Mouse (Mus musculus): ENCODE data around the gene Mob2. TPM values are rescaled to one million over a fixed set of nuclear protein-coding genes. Genes with fewer than 3 reads are reported as not detected.

The Mob2 gene
- 24.8 and 29.2 TPM in 2 replicates for polyA plus RNA-seq (2012)

DNA sequence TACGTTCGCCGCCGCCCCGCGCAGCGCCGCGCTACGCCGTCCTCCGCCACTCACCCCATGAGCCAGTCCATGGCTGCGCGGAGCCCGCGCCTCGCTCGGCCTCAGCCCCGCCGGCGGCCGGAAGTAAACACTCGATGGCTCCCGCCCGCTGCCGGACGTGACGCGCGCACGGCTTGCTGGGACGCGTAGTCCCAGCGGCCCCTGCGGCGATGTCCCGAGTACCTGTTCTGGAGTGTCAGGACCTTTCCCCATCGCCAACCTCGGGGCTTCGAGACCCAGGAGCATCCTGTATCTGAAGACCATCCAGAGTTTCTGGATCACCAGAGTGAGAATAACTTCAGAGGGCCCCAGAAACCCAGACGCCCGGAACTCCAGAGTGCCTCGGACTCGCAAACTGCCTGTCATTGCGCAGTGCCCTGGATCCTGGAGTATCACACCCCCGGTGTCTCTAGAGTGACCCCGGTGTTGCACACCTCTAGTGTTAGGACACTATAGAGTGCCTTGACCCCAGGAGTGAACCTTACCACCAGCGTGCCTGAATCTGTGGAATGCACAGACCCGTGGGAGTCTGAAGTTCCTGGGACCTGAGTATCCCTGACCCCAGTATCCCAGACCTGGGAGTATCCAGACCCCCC lies at the start of gene Mob2:
Gene Mob2, minus strand, starts transcription at position 135 of the 635 bp plus-strand sequence.
- Histone ChIP-seq H3K4me1 (ENCODE audit: control insufficient read depth) (peaks cover 56% of the 10 kb centered on the region), H3K9me3 (ENCODE audit: control insufficient read depth, low read length) (no peaks in the 10 kb centered on the region), H3K4me3 (replicated peaks) (peak within 1 kb of the TSS; percentile 82), H3K36me3 (ENCODE audit: control insufficient read depth) (peaks cover 33% of the 10 kb centered on the region), H3K27me3 (ENCODE audit: control insufficient read depth) (peaks cover 30% of the 10 kb centered on the region)
- TF ChIP-seq TAL1 (IDR thresholded peaks at IDR 0.05; ENCODE audit: low read length) (no peak), GATA1 (IDR thresholded peaks at IDR 0.05; ENCODE audit: low read length) (no peak)

GRCm38 (mm10) chr7:142104747-142105146 lies 43.9 kb upstream of the Mob2 start:
- Histone ChIP-seq H3K4me1 (ENCODE audit: control insufficient read depth) (peaks cover 4% of the 10 kb centered on the region), H3K9me3 (ENCODE audit: control insufficient read depth, low read length) (no peaks in the 10 kb centered on the region), H3K27me3 (ENCODE audit: control insufficient read depth) (peaks cover 40% of the 10 kb centered on the region), H3K36me3 (ENCODE audit: control insufficient read depth) (no peaks in the 10 kb centered on the region), H3K4me3 (replicated peaks) (no peak overlapping the region)
- TF ChIP-seq TAL1 (IDR thresholded peaks at IDR 0.05; ENCODE audit: low read length) (no peak), GATA1 (IDR thresholded peaks at IDR 0.05; ENCODE audit: low read length) (no peak)

GRCm38 (mm10) chr7:142097776-142098175 lies 36.9 kb upstream of the Mob2 start:
- peaks cover 92% of the 10 kb centered on the region for H3K27me3 ChIP-seq (ENCODE audit: control insufficient read depth)

DNA sequence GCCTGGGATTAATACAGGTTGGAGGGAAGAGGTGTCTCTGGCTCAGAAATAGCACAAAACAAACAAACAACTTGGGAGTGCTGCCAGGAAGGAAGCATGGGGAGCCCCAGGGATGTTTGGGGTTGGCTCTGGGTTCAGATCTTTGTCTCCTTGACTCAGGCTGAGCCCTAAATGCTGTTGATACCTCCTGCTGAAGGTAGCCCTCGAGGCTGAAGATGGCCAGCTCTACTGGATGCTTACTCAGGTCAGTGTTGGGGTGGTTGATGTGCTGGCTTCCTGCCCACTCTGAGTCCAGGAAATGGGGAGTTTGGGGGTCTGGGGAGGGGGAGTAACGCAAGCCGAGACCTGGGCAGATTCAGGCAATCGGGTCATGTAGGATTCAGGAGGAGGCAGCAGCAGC lies 35.8 kb upstream of the Mob2 start:
- Histone ChIP-seq H3K9me3 (ENCODE audit: control insufficient read depth, low read length) (no peaks in the 10 kb centered on the region; the same call in 1 of the 2 replicates), H3K4me1 (ENCODE audit: control insufficient read depth) (peaks cover 52% of the 10 kb centered on the region), H3K4me3 (replicated peaks) (no peak overlapping the region), H3K36me3 (ENCODE audit: control insufficient read depth) (peaks cover 20% of the 10 kb centered on the region), H3K27me3 (ENCODE audit: control insufficient read depth) (peaks cover 98% of the 10 kb centered on the region)
- no peak for TF ChIP-seq GATA1 (IDR thresholded peaks at IDR 0.05; ENCODE audit: low read length)
- TF ChIP-seq TAL1 (IDR thresholded peaks at IDR 0.05; ENCODE audit: low read length), result no peak

More at GRCm38 (mm10) chr7:142097776-142098175, 36.9 kb upstream of the Mob2 start:
- no peak overlapping the region for H3K4me3 ChIP-seq (replicated peaks)
- peaks cover 42% of the 10 kb centered on the region for H3K4me1 ChIP-seq (ENCODE audit: control insufficient read depth)
- TF ChIP-seq GATA1 (IDR thresholded peaks at IDR 0.05; ENCODE audit: low read length), result no peak
- no peak for TF ChIP-seq TAL1 (IDR thresholded peaks at IDR 0.05; ENCODE audit: low read length)
- no peaks in the 10 kb centered on the region; the same call in 1 of the 2 replicates for H3K9me3 ChIP-seq (ENCODE audit: control insufficient read depth, low read length)
- H3K36me3 ChIP-seq (ENCODE audit: control insufficient read depth), result peaks cover 9% of the 10 kb centered on the region

DNA sequence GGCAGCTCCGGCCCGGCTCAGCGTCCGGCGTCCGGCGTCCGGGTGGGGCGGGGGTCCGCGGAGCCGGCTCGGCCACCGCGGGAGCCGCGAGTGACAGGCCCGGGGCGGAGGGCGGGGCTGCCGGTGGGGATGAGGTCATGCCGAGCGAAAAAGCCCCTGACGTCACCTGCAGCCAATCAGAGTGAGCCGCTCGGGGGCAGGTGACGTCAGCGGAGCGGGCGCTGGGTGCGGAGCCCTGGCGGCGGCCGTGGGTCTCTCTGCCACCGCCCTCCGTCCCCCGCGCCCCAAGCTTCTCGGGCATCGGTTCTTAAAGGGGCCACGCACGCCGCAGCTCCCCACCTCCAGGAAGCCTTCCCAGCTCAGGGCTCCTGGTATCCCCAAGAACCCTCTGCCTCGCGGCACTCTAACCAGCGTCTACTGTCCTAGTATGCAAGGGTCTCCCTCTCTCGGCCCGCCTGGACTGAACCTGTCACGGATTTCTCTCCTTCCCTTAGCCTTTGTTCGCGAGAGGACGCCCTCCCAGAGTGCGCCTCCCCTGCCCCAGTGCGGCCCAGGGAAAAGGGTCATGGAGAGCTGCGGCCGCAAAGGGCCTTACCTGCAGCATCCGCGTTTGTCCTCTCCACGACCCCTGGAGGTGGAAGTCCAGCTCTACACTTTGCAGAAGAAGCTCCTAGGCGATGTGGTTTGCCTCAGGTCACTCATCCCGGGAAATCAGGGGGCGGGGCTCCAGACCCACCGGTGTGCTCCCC lies 34.5 kb upstream of the Mob2 start, which contains the start of gene Dusp8:
Gene Dusp8, minus strand, starts transcription at position 661 of the 749 bp plus-strand sequence.
- peaks cover 66% of the 10 kb centered on the region for H3K4me1 ChIP-seq (ENCODE audit: control insufficient read depth)
- H3K4me3 ChIP-seq (replicated peaks), result peak within 1 kb of the TSS; percentile 90
- TF ChIP-seq GATA1 (IDR thresholded peaks at IDR 0.05; ENCODE audit: low read length) (no peak), TAL1 (IDR thresholded peaks at IDR 0.05; ENCODE audit: low read length) (no peak)
- peaks cover 34% of the 10 kb centered on the region for H3K36me3 ChIP-seq (ENCODE audit: control insufficient read depth)
- H3K9me3 ChIP-seq (ENCODE audit: control insufficient read depth, low read length), result no peaks in the 10 kb centered on the region; the same call in 1 of the 2 replicates
- H3K27me3 ChIP-seq (ENCODE audit: control insufficient read depth), result peaks cover 99% of the 10 kb centered on the region

DNA sequence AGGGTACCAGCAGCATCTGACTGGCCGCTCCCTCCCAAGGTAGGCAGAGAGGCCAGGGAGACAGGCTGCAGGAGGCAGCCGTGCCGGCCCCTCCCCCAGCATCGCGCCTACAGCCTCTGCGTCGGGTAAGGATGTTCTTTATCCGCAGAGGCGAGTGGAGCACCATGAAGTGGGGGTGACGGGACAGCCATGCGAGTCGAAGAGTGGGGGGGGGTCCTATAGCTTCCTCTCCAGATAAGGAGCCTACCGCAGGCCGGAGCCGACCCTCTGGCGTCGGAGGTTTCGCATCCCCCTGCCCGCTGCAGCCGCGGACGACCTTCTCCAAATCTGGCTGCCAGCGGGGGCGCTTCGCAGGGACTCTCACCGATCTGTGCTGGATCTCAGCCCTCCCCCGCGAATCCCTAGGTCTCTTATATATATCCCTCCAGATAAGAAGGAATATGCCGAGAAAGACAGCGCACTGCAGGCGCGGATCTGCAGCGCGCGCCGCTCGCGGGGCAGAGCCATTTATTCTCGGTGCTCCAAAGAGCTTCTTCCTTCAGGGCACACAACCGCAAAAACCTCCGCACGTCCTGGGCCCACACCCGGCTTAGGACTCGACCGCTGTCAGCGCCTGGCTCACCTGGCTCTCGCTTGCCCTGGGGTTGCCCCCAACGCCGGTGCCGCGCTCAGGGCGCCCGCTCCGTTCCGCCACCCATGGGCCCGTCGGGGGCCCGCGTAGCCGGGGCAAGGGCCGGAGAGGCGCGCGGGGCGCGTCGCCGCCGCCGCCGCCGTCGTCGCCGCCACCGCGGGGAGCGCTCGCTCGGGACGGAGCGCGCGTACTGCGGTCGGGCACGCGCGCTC lies 33.7 kb upstream of the Mob2 start:
- no peak for TF ChIP-seq TAL1 (IDR thresholded peaks at IDR 0.05; ENCODE audit: low read length)
- TF ChIP-seq GATA1 (IDR thresholded peaks at IDR 0.05; ENCODE audit: low read length), result no peak
- Histone ChIP-seq H3K4me1 (ENCODE audit: control insufficient read depth) (peaks cover 74% of the 10 kb centered on the region), H3K9me3 (ENCODE audit: control insufficient read depth, low read length) (no peaks in the 10 kb centered on the region; the same call in 1 of the 2 replicates), H3K27me3 (ENCODE audit: control insufficient read depth) (peaks cover 99% of the 10 kb centered on the region), H3K4me3 (replicated peaks) (peak overlapping the region; percentile 90), H3K36me3 (ENCODE audit: control insufficient read depth) (peaks cover 42% of the 10 kb centered on the region)

- TF ChIP-seq TAL1 (IDR thresholded peaks at IDR 0.05; ENCODE audit: low read length) (no peak), GATA1 (IDR thresholded peaks at IDR 0.05; ENCODE audit: low read length) (no peak)
- Histone ChIP-seq H3K36me3 (ENCODE audit: control insufficient read depth) (peaks cover 49% of the 10 kb centered on the region), H3K9me3 (ENCODE audit: control insufficient read depth, low read length) (no peaks in the 10 kb centered on the region; the same call in 1 of the 2 replicates), H3K4me1 (ENCODE audit: control insufficient read depth) (peaks cover 82% of the 10 kb centered on the region), H3K4me3 (replicated peaks) (peak overlapping the region; percentile 90), H3K27me3 (ENCODE audit: control insufficient read depth) (peaks cover 96% of the 10 kb centered on the region)
Measured at GRCm38 (mm10) chr7:142093696-142094240, 32.9 kb upstream of the Mob2 start.

GRCm38 (mm10) chr7:142092991-142093390 lies 32.1 kb upstream of the Mob2 start:
- peak overlapping the region; percentile 90 for H3K4me3 ChIP-seq (replicated peaks)
- no peak for TF ChIP-seq GATA1 (IDR thresholded peaks at IDR 0.05; ENCODE audit: low read length)
- TF ChIP-seq TAL1 (IDR thresholded peaks at IDR 0.05; ENCODE audit: low read length), result no peak
- H3K4me1 ChIP-seq (ENCODE audit: control insufficient read depth), result peaks cover 90% of the 10 kb centered on the region
- no peaks in the 10 kb centered on the region; the same call in 1 of the 2 replicates for H3K9me3 ChIP-seq (ENCODE audit: control insufficient read depth, low read length)
- H3K27me3 ChIP-seq (ENCODE audit: control insufficient read depth), result peaks cover 89% of the 10 kb centered on the region
- peaks cover 57% of the 10 kb centered on the region for H3K36me3 ChIP-seq (ENCODE audit: control insufficient read depth)
